Mouse (Mus musculus) heart, embryonic 15.5 days (tissue): Measurements from ENCODE around the gene Ifrd2. TPM values are rescaled to one million over a fixed set of nuclear protein-coding genes. Genes with fewer than 3 reads are reported as not detected.
A peak's percentile ranks its signal among the peaks of the same experiment; 100 is the strongest.
"Not testable (repeated sequence)": the region's sequence is repeated elsewhere in the genome, so short reads cannot be mapped to it uniquely, and the experiment has no call there.

Experiments used
- ATAC-seq: fragments of 200-750 bp; cut with Nextera tagmentation; replicated peaks from 2 replicates; pipeline ENCODE4 v1.8.0; 2017; ENCODE audit warnings: low read depth, moderate TSS enrichment; ENCODE audit not compliant: insufficient number of reproducible peaks, insufficient read depth, low FRiP score
- H3K27ac ChIP-seq: fragments of 300-500 bp; sonication (generic); 2 replicates; pipeline ENCODE4 v1.5.1; 2015; ENCODE audit warnings: mild to moderate bottlenecking, inconsistent platforms
- H3K27me3 ChIP-seq: fragments of 300-500 bp; sonication (generic); 2 replicates; pipeline ENCODE4 v1.6.1; 2015; ENCODE audit warnings: inconsistent platforms
- H3K36me3 ChIP-seq: fragments of 300-500 bp; sonication (generic); 2 replicates; pipeline ENCODE4 v1.6.1; 2015; ENCODE audit warnings: mild to moderate bottlenecking, inconsistent platforms
- H3K4me1 ChIP-seq: fragments of 300-500 bp; sonication (generic); replicated peaks from 2 replicates; pipeline ENCODE4 v1.6.1; 2015; ENCODE audit warnings: inconsistent platforms
- H3K4me2 ChIP-seq: fragments of 300-500 bp; sonication (generic); 2 replicates; pipeline ENCODE4 v1.6.1; 2015; ENCODE audit warnings: inconsistent platforms, mild to moderate bottlenecking, moderate library complexity
- H3K4me3 ChIP-seq: fragments of 300-500 bp; sonication (generic); 2 replicates; pipeline ENCODE4 v1.5.1; 2015; ENCODE audit warnings: mild to moderate bottlenecking, inconsistent platforms
- H3K9ac ChIP-seq: fragments of 300-500 bp; sonication (generic); 2 replicates; pipeline ENCODE4 v1.6.1; 2015; ENCODE audit warnings: mild to moderate bottlenecking, inconsistent platforms
- H3K9me3 ChIP-seq: fragments of 300-500 bp; sonication (generic); replicated peaks from 2 replicates; pipeline ENCODE4 v1.6.1; 2016; ENCODE audit warnings: inconsistent platforms
- WGBS: fragments of 180-500 bp; shearing (Covaris S2); methylation state at CpG from one replicate; pipeline ENCODE4 v1.1.7; 2015; ENCODE audit warnings: mixed read lengths; 5-methylcytosine and 5-hydroxymethylcytosine counted together
- polyA plus RNA-seq: library from polyadenylated mRNA; unstranded; fragments of >200 nt; fragmentation: Nextera tagmentation; extraction: Ambion mirVana; gene quantifications from 2 replicates; pipeline ENCODE4 v1.2.1, GENCODE M21; 2015

Gene Ifrd2
- polyA plus RNA-seq, 1 experiment from 2014 or later = 31.7 TPM

DNA sequence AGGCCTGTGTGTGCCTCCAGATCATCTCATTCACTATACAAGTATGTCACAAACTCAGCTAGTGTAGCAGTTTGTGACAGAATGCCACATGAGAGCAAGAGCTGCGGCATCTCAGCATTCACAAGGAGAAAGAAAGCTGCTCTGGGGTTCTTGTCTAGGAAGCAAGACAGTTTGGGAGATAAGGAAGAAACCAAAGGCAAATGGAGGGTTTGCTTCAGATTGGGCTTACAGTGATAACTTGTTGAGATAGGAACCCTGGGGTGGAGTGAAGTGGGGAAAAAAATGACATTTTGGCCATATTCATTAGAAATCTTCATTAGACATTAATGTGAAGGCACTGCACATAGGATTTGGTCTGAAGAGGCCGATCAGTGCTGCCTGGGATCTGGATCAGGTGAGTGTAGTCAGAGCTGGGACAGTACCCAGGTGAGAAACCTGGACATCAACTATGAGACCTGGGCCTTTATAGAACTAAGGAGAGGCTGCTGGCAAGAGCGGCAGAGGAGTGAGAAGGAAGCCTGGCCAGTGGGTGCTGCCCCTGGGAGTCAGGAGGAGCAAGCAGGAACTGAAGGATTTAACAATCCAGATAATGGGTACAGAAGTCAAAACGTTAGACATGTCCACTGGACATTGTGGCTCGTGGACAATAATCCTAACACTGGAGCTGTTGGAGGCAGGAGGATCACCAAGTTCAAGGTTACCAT, 34.6 kb upstream of the Ifrd2 start:
- H3K4me1 ChIP-seq = peaks cover 52% of the 10 kb centered on the region
- peak overlapping the region; percentile 91 for H3K4me2 ChIP-seq
- H3K9ac ChIP-seq = no peak overlapping the region; the same call in 1 of the 2 replicates
- H3K36me3 ChIP-seq = peaks cover 9% of the 10 kb centered on the region
- H3K27ac ChIP-seq = 0 out of 2 replicates have a peak overlapping the region, but pooled peaks have one; percentile 58
- H3K4me3 ChIP-seq = peak overlapping the region; percentile 77; the same call in 1 of the 2 replicates
- peaks cover 18% of the 10 kb centered on the region; the same call in 1 of the 2 replicates for H3K27me3 ChIP-seq
- ATAC-seq = no peak
- H3K9me3 ChIP-seq = no peaks in the 10 kb centered on the region
- WGBS = 76% methylated on average over 5 of the region's 5 CpGs

DNA sequence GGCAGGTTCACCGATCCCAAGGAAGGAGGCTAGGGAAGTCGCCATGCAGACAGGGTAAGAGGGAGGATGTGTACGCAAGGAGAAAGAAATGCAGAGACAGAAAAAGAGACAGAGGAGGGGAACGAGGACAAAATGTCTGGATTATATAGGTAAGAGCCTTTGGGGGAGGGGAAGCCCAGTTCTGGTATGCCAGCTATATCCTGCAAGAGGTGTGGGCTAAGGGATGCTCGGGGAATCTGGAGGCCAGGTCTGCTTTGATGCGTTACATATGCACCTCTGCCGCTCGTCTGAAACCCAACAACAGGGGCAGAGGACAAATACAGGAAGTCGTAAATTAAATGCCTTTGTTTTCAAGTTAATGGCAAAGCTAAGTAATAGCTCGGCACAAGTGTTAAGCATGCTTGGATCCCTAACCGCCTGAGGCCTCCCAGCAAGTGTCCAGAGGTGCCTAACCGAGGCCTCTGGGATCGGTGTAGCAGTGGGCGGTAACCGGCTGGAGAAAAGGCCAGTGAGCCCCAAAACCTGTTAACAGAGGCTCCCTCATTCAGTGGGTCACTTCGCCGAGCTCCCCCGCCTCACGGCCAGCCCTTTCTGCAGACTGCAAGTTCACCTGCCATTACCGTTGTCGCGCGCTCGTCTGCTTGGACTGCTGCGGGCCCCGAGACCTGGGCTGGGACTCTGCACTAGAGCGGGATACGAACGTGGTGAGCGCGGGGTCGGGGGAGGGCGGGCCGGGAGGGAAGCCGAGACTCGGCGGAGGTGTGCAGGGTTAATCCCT, 33.7 kb upstream of the Ifrd2 start:
- WGBS = 9% methylated on average over 37 of the region's 37 CpGs
- H3K4me3 ChIP-seq = peak overlapping the region; percentile 77
- peaks cover 52% of the 10 kb centered on the region for H3K4me1 ChIP-seq
- H3K36me3 ChIP-seq = peaks cover 18% of the 10 kb centered on the region
- H3K27ac ChIP-seq = peak overlapping the region; percentile 77
- peak overlapping the region; percentile 91 for H3K4me2 ChIP-seq
- peaks cover 14% of the 10 kb centered on the region; the same call in 1 of the 2 replicates for H3K27me3 ChIP-seq
- H3K9me3 ChIP-seq = no peaks in the 10 kb centered on the region
- peak; percentile 29 for ATAC-seq
- H3K9ac ChIP-seq = peak overlapping the region; percentile 62

DNA sequence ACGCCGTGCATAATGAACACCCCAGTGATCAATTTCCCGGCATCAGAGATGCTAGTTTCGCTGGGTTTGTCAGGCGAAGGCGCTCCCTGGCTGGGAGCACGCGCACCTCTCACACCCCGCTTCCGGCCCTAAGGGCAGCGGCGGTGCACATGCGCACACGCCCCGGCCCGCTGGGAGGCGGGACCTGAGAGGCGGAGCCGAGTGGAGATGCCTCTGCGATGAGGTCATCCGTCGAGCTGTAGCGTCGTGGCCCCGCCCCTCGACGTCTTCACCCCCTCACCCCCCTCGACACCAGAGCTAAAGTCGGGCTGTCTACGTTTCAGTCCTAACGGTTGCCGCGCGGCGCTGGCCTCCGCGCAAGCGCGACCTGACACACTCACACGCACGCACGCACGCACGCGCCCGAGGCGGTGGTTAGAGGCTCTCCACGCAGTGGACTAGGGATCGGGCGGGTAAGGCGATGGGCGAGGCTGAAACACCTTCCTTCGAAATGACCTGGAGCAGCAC, 33.1 kb upstream of the Ifrd2 start:
- under 1% methylated on average over 53 of the region's 53 CpGs for WGBS
- Histone ChIP-seq H3K27me3 (peaks cover 12% of the 10 kb centered on the region; the same call in 1 of the 2 replicates), H3K9me3 (no peaks in the 10 kb centered on the region), H3K4me2 (peak overlapping the region; percentile 91), H3K4me3 (peak overlapping the region; percentile 77), H3K9ac (peak overlapping the region; percentile 86), H3K4me1 (peaks cover 52% of the 10 kb centered on the region), H3K27ac (peak overlapping the region; percentile 96), H3K36me3 (peaks cover 24% of the 10 kb centered on the region)
- ATAC-seq = peak; percentile 89

DNA sequence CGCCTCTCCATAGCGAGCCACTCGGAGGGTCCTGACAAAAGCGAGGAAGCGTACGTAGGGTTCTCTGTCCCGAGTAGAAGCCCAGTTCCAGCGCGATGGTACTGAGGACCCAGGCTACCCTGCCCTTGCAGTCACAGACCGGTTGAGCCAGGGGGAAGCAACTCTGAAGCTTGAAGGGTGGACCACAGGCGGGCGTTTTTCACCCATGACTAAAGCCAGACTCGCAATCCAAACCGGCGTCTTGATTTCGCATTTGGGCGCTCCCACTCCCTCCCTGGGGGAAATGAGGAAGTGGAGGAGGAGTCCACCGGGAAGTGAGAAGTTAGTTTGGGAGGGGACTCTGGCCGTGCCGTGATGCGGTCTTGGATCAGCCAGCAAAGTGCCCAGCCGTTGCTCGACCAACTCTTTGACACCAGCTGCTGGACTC, 32.4 kb upstream of the Ifrd2 start:
- Histone ChIP-seq H3K27ac (peak overlapping the region; percentile 96), H3K36me3 (peaks cover 31% of the 10 kb centered on the region), H3K4me3 (peak overlapping the region; percentile 77), H3K9me3 (no peaks in the 10 kb centered on the region), H3K4me1 (peaks cover 52% of the 10 kb centered on the region), H3K9ac (peak overlapping the region; percentile 86), H3K27me3 (peaks cover 8% of the 10 kb centered on the region; the same call in 1 of the 2 replicates), H3K4me2 (peak overlapping the region; percentile 91)
- WGBS = 0% methylated on average over 23 of the region's 23 CpGs
- peak; percentile 3 for ATAC-seq

- Histone ChIP-seq H3K27ac (peak overlapping the region; percentile 96), H3K4me1 (peaks cover 51% of the 10 kb centered on the region), H3K9ac (peak overlapping the region; percentile 86), H3K4me3 (peak overlapping the region; percentile 77), H3K4me2 (peak overlapping the region; percentile 91), H3K27me3 (peaks cover 3% of the 10 kb centered on the region; the same call in 1 of the 2 replicates), H3K9me3 (no peaks in the 10 kb centered on the region), H3K36me3 (peaks cover 38% of the 10 kb centered on the region)
- 28% methylated on average over 2 of the region's 2 CpGs for WGBS
- ATAC-seq = no peak
These were observed 31.7 kb upstream of the Ifrd2 start for GRCm38 (mm10) chr9:107555701-107556100.

GRCm38 (mm10) chr9:107556346-107556745, 31.1 kb upstream of the Ifrd2 start:
- 44% methylated on average over 3 of the region's 3 CpGs for WGBS
- no peak for ATAC-seq
- Histone ChIP-seq H3K4me2 (peak overlapping the region; percentile 91), H3K9me3 (no peaks in the 10 kb centered on the region), H3K36me3 (peaks cover 44% of the 10 kb centered on the region), H3K9ac (peak overlapping the region; percentile 44), H3K4me1 (peaks cover 45% of the 10 kb centered on the region), H3K4me3 (peak overlapping the region; percentile 77), H3K27ac (peak overlapping the region; percentile 96), H3K27me3 (no peaks in the 10 kb centered on the region)

DNA sequence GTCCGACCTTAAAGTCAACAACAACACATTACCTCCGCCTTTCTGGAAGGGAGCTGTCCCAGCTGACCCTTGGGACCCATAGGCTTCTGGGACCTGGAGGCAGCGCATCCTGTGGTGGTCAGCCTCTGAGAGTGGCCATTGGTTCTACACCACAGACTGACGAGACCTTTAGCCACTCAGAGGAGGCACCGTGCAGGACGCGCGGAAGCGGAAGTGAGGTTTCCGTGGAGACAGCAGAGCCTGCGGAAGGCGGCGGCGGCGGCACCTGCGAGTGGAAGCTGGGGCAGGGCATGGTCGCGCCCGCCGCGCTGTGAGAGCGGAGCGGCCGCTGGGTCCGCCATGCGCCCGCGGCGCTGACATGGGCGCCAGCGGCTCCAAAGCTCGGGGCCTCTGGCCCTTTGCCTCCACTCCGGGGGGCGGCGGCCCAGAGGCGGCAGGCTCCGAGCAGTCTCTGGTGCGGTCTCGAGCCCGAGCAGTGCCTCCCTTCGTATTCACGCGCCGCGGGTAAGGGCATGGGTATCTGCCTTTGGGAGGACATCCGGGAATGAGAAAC, 24.3 kb upstream of the Ifrd2 start, which contains the start of gene Tusc2:
Gene Tusc2, plus strand, starts transcription at position 227 of the 553 bp plus-strand sequence.
- ATAC-seq = peak; percentile 93
- Histone ChIP-seq H3K4me2 (peak within 1 kb of the TSS; percentile 80), H3K27ac (peak within 1 kb of the TSS; percentile 79), H3K4me1 (peaks cover 42% of the 10 kb centered on the region), H3K27me3 (no peaks in the 10 kb centered on the region), H3K4me3 (peak within 1 kb of the TSS; percentile 85), H3K9ac (peak within 1 kb of the TSS; percentile 82), H3K36me3 (peaks cover 52% of the 10 kb centered on the region), H3K9me3 (no peaks in the 10 kb centered on the region)
- under 1% methylated on average over 46 of the region's 46 CpGs for WGBS

GRCm38 (mm10) chr9:107565556-107565955, 21.9 kb upstream of the Ifrd2 start:
- H3K9ac ChIP-seq, H3K27me3 ChIP-seq, ATAC-seq, H3K9me3 ChIP-seq: not testable (repeated sequence)
- Histone ChIP-seq H3K27ac (peak overlapping the region; percentile 89), H3K4me1 (peaks cover 54% of the 10 kb centered on the region), H3K4me3 (peak overlapping the region; percentile 14; the same call in 1 of the 2 replicates), H3K36me3 (peaks cover 27% of the 10 kb centered on the region), H3K4me2 (peak overlapping the region; percentile 85)
- 43% methylated on average over 5 of the region's 5 CpGs for WGBS

GRCm38 (mm10) chr9:107566041-107566709, 21.3 kb upstream of the Ifrd2 start:
- peak overlapping the region; percentile 89 for H3K27ac ChIP-seq
- H3K36me3 ChIP-seq = peaks cover 21% of the 10 kb centered on the region
- H3K9ac ChIP-seq = no peak overlapping the region
- H3K27me3 ChIP-seq = no peaks in the 10 kb centered on the region
- H3K4me2 ChIP-seq = peak overlapping the region; percentile 85
- no peak for ATAC-seq
- H3K4me3 ChIP-seq = 0 out of 2 replicates have a peak overlapping the region, but pooled peaks have one; percentile 7
- WGBS = 51% methylated on average over 15 of the region's 15 CpGs
- peaks cover 60% of the 10 kb centered on the region for H3K4me1 ChIP-seq
- H3K9me3 ChIP-seq = no peaks in the 10 kb centered on the region

DNA sequence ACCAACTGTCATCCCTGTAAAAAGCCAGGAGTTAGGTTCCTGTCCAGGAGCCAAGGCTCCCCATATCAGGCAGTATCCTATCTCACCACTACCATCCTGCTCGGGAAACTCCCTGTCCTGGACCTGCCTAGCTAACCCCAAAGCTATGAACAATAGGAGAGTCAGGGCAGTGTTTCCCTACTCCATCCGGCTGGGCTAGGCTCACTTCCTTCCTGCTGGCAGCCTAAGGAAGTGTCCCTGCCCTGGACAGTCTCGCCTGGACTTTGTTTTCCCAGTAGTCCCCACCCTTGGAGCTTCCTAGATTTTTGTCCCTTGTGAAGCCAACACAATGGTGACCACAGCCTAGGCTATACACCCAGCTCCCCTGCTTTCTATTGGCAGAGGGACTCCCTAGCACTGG, 20.6 kb upstream of the Ifrd2 start:
- H3K27me3 ChIP-seq = no peaks in the 10 kb centered on the region
- H3K4me1 ChIP-seq = peaks cover 67% of the 10 kb centered on the region
- H3K4me3 ChIP-seq = 0 out of 2 replicates have a peak overlapping the region, but pooled peaks have one; percentile 7
- ATAC-seq = peak; percentile 28
- H3K4me2 ChIP-seq = peak overlapping the region; percentile 85
- 55% methylated on average over 3 of the region's 3 CpGs for WGBS
- H3K9me3 ChIP-seq = no peaks in the 10 kb centered on the region
- peak overlapping the region; percentile 89 for H3K27ac ChIP-seq
- H3K9ac ChIP-seq = no peak overlapping the region
- H3K36me3 ChIP-seq = peaks cover 17% of the 10 kb centered on the region
